Mouse (Mus musculus) cerebellum, adult 9-10 months (tissue): ENCODE data around the gene Svop.

ENCODE experiments used
- DNase-seq: peaks from one replicate; pipeline ENCODE4 v3.0.0; 2022

Gene Svop

DNA sequence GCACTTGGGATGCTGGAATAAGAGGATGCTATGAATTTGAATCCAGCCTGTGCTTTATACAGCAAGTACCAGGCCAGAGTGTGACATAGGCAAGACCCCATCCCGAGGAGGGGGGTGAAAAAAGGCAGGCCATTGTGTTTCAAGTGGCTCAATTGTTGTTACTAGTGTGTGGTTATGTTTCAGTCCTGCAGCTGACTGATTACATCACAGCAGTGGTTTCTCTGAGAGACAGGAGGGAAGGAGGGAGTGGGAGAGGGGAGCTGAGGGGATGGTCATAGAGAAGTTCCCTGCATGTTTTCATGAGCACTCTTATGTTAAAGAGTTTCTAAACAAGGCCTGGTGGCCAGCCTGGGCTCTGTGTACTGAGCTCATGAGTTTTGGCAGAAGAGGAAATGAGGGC is 11.4 kb upstream of the Svop start:
- peak; percentile 45 for DNase-seq

DNA sequence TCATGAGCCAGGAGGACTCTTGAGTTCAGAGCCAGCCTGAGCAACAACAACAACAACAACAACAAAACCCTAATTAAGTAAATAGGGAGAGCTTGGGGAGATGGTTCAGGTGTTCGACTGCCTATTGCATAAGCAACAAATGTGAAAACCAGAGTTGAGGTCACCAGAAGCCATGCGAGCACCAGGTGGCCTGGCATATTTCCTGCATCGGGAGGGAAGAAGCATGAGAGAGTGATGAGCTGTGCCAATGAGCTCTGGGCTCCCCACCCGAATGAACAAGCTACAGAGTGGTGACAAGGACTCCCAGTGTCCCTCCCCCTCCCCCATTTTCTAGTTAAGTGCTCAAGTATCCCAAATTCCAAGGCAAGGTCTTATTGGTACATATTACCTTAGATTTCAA is 10.5 kb upstream of the Svop start:
- DNase-seq: peak; percentile 65

DNA sequence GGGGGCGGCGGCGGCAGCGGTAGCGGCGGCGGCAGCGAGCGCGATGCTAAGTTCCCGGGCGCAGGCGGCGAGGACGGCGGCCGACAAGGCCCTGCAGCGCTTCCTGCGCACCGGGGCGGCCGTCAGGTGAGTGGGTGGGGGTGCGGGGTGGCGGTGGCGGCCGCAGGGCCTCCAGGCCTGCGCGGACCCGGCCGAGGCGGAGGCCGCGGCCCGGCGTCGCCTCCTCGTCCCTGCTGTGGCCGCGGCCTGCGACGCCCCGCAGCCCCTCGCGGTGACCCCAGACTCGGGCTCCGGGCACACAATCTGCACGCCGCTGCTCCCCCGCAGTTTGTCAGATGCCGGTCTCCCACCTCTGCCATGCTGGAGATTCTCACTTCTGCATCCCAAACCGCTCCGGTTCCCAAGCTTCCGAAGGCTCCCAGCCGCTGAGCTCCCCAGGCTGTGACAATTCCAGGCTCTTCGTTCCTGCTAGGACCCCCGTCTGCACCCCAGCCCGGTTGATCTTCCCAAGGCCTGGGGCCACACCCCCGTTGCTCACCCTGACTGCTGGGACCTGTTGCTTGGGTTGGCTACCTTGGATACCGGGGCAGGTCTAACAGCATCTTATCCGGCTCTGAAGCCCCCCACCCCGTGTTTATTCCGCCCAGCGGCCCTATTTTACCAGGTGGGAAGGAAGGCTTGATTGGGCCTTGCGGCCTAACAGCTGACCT is 9.2 kb upstream of the Svop start:
- DNase-seq: peak; percentile 55

DNA sequence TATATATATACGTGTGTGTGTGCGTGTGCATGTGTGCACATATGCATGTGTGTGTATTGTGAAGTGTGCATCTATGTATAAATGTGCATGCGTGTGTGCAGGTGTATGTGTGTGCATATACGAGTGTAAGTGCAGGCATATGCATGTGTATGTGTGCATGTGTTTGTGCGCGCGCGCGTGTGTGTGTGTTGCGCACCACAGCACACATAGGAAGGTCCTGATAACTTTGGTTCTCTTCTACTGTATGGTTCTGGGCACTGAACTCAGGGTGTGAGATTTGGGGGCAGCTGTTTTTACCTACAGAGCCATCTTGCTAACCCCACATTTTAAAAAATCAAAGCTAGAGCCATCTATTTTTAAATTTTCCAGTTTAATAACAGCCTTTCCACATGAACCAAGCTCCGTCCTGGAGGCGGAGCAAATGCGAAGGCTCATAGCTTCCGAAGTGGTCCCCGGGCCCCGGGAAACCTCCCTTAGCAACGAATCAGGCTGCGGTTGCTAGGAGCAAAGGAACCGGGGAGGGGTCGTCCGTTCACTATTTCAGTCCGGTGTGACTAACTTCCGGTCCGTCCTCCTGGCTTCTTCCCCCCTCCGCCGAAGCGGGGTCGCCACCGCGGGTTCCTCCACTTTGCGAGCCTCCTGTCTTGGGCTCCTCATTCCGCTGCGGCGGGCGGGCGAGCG is 8.5 kb upstream of the Svop start:
- DNase-seq: peak; percentile 89

DNA sequence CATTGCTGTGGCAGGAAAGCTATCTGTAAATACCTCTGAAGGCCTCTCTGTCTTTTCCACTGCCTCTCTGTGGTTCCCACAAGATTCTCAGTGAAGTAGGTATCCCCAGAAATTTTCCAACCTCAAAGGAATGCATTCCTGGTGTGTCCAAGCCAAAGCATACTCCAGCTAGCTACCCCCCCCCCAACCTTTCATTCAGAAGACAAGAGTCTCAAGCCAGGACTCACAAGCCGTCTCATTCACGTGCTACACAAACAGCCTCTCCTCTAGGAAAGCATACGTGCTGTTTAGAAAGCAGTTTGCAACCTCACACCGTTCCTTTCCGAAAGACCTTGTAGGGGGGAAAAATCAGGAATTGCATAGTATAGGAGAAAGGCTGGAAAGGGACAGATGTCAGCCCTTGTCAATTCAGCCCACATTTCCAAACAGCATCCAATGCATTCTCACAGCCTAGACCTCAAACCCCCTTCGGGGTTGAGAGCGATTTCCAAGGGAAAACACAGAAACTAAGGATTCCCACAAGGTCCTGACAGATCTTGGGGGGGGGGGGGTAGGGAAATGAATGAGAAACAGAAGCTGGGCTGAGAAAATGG is 853 bp downstream of the Svop start:
- DNase-seq: peak; percentile 52

DNA sequence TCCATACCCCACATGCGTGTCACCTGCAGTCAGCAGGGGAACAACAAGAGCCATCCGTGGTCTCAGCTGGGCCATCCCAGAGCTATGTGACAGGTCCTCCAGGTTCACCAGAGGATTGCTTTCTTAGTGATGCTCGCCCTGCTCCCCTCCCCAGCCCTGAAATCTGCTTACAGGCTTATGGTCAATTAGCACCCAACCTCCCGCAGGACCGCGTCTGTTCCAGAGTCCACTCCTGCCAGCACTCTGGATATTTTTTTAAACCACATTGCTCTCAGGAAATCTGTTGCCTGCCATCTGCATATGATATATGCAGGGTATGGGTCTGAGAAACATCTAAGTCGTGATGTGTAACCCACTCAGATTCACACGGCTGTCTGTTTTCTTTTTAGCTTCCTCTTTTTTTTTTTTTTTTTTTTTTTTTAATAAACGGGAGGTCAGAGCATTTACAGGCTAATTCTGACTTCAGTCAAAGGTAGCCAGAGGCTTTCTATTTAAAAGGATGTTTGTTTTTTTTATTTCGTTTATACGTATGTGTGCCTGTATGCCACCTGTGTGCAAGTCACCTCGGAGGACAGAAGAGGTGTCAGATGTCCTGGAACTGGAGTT is 3.4 kb downstream of the Svop start:
- peak; percentile 82 for DNase-seq

GRCm38 (mm10) chr5:114085501-114085900 is 5.9 kb downstream of the Svop start:
- peak; percentile 73 for DNase-seq

GRCm38 (mm10) chr5:114077009-114077408 is 14.4 kb downstream of the Svop start:
- no peak for DNase-seq

DNA sequence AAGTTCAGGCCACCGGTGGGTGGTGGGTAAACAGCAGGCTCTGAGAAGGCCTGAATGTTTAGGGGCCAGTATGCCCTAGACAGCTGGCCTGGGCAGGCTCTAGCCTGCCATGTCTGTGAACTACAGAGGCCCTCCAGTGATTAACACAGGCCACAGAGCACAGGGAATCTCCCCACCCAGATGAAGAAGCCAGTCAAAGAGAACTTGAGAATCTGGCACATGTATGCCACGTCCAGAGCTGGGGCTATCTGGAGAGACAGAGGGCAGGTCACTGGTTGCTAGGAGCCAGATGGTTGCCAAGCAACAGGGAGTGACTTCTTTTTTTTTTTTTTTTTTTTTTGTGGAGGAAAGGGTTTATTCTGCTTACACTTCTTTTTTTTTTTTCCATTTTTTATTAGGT is 19.1 kb downstream of the Svop start:
- DNase-seq: no peak

DNA sequence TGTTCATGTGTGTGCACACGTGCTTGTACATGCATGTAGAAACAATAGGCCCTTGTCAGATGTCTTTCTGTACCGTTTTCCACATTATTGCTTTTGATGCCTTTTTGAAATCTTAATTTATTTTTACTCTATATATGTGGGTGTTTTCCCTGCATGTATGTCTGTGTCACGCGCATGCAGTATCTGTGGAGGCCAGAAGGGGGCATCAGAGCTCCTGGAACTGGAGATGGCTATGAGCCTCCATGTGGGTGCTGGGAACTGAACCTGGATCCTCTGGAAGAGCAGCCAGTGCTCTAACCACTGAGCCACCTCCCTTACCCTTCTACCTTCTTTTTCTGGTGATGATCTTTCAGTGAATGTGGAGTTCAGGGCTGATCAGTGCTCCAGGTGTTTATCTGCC is 20.5 kb downstream of the Svop start:
- DNase-seq: no peak

DNA sequence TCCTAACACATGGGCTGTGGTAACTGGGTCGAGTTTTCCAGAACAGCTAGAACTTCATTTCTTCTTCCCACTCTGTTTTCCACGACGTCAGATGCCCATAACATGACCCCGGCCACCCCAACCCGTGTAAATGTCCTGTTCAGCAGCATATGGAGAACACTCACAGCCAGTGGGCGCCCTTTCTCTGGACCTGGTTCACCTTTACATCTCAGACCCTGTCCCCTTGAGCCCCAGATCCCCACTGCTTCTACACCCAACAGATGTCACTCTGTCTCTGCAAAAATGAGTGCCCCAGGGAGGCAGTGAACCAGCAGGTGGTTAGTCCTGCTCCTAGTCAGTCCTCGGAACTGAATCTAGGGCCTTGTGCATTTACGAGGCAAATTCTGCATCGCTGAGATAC is 23.4 kb downstream of the Svop start:
- no peak for DNase-seq

GRCm38 (mm10) chr5:114067543-114067942 is 23.8 kb downstream of the Svop start:
- DNase-seq: no peak

GRCm38 (mm10) chr5:114066601-114067000 is 24.8 kb downstream of the Svop start:
- DNase-seq: no peak

- no peak for DNase-seq
Observed at GRCm38 (mm10) chr5:114065161-114065560, 26.2 kb downstream of the Svop start, which contains the start of gene Usp30. Usp30 (plus strand) TSS chr5:114065461.

DNA sequence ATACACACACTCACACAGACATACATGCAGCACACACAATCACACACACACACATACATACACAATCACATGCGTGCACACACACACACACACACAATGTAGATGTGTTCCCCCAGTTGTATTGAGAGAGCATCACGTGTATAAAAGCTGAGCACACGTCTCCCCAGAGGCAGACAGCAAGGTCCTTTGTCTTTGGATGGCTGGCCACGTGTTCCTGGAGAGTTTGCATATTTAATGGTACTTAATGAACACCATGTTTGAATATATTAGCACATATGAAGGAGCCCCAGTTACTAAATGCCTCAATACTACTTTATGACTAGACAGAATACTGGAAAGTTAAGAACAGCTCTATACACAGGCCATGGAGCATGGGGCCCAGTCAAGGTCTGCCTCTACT is 27.4 kb downstream of the Svop start:
- no peak for DNase-seq

DNA sequence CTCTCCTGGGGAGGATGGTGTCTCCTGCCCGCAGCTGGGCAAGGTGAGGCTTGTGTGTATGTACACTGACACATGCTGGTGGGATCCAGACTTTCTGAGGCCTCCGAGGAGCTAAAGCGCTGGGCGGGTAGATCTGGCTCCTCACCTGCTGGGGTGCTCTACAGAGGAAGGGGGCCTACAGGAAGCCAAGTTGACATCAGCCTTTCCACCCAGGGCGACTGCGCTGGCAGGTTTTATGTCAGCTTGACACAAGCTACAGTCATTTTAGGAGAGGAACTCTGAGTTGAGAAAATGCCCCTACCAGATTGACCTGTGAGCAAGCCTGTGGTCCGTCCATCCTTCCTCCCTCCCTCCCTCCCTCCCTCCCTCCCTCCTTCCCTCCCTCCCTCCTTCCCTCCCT is 29.7 kb downstream of the Svop start:
- DNase-seq: no peak

GRCm38 (mm10) chr5:114057129-114057731 is 34.1 kb downstream of the Svop start:
- peak; percentile 44 for DNase-seq

DNA sequence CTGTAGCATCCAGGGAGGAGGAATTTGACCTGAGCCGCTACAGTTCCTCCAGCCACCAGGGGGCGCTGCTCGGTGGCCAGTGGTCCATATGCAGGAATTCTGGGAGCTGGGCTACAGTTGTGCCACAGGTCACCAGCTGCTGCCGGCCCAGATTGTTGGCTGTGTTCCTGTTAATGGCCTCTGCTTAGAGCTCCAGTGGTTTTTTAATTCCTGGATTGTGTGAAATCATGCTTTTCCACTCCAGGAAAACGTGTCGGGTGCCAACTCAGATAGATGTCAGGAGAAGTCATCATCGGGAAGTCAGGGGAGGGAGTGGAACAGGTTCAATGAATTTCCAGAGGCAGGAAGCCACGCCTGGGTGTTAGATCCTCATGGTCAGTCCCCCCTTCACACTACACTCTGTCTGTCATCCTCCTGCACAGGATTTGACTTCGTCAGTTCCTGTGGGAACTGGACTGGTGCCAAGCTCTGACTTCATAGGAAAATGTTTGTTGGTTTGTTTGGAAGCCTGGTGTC is 39.1 kb downstream of the Svop start:
- peak; percentile 67 for DNase-seq

GRCm38 (mm10) chr5:114048731-114049308 is 42.5 kb downstream of the Svop start:
- DNase-seq: no peak

DNA sequence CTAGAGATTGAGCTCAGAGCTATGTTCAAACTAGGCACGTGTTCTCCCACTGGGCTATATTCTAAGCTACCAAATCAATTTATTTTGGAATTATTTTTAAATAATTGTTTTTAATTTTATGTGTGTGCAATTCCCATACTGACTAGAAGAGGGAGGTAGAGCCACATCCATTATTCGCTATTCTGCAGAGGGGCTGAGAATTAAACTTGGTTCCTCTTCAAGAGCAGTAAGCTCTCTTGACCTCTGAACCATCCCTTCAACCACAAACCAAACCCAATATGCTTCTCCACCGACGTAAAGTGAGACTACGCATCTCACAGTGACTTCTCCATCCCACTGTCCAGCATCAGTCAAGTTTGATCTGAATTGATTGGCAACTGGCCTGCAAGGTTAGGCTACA is 44.2 kb downstream of the Svop start:
- no peak for DNase-seq

DNA sequence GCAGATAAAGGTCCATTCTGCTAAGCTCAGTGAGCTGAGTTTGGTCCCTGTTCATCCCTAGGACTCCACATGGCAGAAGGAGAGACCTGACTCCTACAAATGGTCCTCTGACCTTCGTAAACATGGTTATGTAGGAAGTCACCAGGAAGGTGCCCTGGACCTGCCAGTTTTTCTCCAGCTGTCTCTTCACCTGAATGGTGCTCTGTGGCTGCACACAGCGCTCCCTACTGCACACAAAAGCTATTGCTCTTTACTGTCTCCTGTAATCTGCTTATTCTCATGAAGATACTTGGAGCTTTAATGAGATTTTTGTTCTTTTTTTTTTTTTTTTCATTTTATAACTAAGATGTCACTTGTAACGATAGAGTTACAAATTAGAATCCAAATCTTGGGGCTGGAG is 44.8 kb downstream of the Svop start:
- DNase-seq: no peak

DNA sequence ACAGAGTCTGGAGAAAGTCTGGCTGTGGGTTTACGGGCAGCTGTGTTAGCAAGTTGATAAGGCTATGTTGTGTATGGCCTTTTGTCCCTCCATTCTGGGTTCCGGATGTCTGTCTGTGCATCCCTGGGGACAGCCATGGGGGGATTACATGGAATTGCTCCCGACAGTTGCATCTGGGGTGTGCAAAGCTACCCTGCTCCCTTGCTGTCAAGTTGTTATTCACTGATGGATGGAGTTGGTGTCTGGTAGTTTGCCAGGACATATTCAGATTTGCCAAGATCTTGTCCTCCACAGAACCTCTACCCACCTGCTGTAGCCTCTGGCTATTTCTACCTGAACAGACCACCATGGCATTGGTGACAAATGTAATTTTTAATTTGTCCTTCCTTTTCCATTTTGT is 45.2 kb downstream of the Svop start:
- no peak for DNase-seq

GRCm38 (mm10) chr5:114045134-114045533 is 46.2 kb downstream of the Svop start:
- DNase-seq: no peak
